Mouse (Mus musculus) G1E-ER4 (cell line): ENCODE data around the gene Manbal. TPM values are rescaled to one million over a fixed set of nuclear protein-coding genes. Genes with fewer than 3 reads are reported as not detected.

ENCODE experiments used
- GATA1 ChIP-seq: IDR thresholded peaks from one replicate; pipeline ENCODE4 v1.8.0; 2012; ENCODE audit warnings: low read length, inconsistent platforms
- polyA plus RNA-seq: library from polyadenylated mRNA; stranded (reverse); fragments of >175 nt; gene quantifications from 2 replicates; pipeline ENCODE4 v1.2.3, GENCODE M21; 2012

The Manbal gene
- polyA plus RNA-seq, 1 experiment = 67.0 TPM

DNA sequence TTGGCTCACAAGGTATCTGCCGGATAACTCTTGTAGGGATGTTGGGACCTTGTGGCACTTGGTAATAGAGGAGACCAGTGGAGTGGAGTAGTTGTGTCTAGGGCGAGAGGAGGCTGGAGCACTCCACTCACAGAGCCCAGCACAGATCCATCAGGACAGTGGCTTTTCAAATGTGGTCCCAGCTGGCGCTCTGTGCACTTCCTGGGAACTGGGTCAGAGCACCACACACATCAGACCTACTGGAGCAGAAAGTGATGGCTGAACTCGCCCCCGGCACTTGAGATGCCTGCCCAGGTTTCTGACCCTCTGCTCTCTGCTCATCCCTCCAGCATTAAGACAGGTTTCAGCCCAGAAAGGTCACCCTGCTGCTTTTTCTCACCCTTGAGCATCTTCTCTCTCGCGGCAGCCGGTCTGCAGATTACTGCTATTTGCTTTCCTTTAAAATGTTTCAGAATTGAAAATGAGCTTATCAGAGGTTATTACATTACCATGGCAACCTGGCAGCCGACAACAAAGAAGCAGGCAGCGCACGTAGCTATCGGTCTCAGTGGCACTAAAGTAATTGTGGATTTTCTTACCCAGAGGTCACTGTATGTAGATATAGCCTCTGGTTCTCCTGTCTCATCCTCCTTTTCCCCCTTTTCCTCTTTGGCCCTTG, 18.1 kb upstream of the Manbal start:
- no peak for TF ChIP-seq GATA1

DNA sequence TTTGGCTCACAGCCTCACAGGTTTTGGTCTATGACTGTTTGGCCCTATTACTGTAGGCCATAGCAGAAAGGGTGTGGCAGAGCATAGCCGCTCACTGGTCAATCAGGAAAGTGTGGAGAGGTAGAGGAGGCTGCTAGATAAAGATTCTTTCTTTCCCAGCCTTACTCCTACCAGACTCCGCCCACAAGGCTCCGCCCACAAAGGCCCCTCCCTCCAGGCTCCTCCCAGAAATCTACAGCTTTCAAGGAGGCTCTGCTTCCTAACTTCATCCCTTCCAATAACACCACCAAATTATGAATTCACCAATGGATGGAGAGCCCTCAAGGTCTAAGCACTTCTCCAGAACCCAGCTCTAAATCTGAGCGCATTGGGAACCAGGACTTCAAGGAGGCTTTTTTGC, 14.2 kb upstream of the Manbal start:
- no peak for TF ChIP-seq GATA1

DNA sequence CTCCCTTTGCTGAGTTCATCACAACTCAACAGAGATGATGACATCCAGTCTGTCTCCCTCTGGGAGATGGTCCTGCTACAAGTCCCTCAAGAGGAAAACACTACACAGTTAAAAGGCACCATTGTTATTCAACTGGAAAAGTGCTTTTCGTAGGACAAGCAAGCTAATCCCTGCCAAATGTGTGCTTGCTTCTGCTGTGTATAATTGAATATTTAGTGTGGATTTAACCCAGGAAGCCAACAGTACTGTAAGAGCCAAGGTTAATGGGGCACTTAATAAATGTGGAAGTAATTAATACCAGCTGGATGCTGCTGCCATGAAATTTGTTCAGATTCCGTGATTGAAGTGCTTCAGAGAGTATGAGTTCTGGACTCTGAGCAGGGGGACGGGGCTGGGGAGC, 13.3 kb upstream of the Manbal start:
- TF ChIP-seq GATA1 = no peak

DNA sequence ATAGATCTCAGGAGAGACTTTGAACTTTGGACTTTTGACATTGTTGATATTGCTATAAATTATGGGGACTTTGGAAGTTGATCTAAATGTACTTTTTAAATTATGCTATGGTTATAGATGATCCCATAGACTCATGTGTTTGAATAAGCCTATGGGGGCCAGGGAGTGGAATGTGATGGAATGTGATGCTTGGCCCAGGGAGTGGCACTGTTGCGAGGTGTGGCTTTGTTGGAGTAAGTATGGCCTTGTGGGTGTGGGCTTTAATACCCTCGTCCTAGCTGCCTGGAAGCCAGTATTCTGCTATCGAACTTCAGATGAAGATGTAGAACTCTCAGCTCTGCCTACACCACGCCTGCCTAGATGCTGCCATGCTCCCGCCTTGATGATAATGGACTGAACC, 7.4 kb upstream of the Manbal start:
- TF ChIP-seq GATA1 = no peak

DNA sequence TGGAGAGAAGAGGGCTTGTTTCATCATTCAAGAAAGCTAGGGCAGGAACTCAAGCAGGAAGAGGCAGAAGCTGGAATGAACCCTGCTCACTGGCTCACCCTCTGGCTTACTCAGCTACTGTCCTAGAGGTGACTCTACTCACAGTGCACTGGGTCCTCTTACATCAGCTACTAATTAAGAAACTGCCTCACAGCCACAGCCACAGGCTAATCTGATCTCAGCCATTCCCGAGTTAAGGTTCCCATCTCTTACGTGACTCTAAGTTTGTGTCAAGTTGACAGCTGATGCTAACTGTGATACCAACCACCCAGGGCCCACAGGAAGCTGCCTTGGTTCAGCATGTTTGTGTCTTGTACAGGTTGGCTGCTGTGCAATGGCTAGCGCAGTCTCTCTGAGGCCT, 4.4 kb upstream of the Manbal start:
- no peak for TF ChIP-seq GATA1

DNA sequence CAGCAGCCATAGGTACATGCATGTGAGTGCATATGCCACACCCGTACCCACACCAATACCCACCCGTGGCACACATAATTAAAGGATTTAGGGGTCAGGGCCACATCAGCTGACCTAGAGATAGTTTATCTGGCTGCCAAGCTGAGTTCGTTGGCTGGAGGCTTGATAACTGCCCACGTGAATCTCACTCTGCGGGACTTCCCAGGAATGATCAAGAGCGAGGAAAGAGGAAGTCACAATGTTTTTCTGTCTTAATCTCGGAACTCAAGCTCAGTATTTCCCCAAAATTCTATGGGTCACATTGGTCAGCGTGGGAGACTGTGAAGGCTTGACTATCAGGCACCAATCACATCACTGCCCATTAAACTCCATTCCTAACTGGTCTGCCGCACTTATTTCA, 632 bp upstream of the Manbal start:
- TF ChIP-seq GATA1 = peak; percentile 54

DNA sequence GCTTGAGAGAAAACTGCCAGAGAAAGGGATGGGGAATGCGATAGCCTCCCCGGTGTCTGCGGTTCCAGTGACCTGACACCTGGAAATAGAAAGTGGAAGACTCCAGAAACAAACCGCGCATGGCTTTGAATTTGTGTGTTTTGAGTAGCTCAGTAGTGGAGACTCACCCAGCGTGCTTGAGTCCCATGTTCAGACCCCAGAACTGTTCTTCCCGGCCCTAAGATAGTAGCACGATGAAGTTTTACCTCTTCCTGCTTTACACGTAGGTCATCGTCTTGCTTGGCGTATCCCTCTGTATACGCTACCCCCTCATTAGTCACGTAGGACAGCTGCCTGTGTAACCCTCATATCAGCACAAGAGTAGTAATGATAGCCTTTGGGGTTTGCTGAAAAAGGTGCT, 597 bp downstream of the Manbal start:
- TF ChIP-seq GATA1 = no peak

DNA sequence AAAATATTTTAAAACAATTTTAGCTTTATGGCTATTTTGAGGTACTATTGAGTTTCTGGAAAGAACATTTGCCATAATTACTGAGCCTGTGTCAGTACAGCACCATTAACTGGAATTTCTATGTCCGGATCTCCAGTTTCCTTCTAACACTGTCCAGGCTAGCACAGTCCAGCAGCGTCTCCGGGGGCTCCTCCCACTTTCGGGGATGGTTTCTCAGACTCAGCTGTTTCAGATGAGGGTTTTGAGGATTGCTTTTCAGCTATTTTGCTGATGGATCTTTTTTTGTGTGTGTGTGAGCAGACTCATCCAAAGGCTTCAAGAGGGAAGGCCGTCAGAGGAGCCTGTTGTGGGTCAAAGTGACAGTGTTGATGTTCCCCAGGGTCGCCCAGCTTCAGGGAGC, 4.3 kb downstream of the Manbal start:
- no peak for TF ChIP-seq GATA1

DNA sequence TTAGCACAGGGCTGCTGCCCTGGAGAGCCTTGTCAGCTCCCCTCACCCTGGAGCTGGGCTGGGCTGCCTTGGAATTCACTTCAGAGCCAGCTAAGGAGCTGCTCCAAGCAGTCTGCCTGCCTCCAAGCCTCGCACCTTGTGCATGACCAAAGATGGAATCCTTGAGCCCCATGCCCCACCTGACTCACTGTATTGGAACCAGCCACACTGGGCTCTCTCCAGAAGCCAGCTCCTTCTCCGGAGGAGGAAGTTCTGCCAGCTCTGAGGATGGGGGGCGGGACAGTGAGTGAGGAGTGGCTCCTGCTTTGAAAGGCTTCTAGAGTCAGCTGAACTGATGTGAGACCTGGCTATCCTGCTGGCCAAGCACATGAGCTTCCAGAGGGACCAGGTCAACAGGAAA, 6.3 kb downstream of the Manbal start:
- no peak for TF ChIP-seq GATA1

DNA sequence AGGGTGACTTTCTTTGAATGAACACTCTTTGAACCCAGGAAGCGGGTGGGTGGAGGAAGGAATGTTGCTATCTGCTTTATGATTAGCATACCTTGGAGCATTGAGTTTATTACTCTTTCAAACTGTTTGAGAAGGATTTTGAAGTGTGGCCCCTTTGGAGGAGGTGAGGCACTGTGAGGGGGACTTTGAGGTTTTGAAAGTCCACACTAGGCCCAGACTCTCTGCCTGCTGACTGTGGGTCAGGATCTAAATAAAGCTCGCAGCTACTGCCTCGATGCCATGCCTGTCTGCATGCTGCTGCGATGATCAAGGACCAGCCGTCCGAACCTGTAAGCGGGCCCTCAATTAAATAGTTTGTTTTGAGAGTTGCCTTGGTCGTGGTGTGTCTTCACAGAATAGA, 7.7 kb downstream of the Manbal start:
- no peak for TF ChIP-seq GATA1

DNA sequence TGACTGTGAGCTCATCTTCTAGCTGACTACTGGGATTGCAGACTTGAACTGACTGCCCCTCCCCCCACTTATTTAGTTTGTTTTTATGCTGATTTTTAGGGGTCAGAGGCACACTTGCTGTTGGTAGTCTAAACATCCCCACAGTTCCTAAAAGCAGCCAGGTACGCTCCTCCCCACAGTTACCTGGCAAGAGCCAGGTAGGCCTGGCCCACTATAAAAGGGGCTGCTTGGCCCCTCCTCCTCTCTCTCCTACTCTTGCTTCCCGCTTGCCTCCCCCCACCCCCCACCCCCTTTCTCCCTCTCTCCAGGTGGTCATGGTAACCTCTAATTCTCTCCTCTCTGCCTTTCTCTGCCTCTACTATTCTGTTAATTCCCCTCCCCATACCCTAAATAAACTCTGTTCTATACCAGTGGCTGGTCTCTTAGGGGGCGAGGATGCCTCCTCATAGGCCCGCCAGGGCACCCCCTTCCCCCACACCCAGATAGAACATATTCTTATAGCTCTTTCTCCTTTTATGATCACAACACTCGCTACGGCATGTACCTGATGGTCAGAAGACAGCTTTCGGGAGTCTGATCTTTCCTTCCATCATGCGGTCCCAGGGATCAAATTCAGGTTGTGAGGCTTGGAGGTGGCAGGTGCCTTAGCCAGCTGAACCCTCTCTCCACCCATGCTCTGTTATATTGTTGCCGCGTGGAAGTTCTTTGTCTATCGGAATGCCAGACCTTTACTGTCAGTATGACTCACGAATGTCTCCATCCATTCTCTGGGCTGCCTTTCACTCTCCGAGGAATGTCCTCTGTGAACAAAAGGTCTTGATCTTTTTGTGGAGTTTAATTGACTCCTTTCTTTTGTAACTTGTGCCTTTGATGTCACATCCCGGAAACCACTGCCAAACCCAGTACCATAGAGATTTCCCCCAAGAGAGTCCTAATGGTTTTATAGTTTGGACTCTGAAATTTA, 8.7 kb downstream of the Manbal start:
- TF ChIP-seq GATA1 = no peak

DNA sequence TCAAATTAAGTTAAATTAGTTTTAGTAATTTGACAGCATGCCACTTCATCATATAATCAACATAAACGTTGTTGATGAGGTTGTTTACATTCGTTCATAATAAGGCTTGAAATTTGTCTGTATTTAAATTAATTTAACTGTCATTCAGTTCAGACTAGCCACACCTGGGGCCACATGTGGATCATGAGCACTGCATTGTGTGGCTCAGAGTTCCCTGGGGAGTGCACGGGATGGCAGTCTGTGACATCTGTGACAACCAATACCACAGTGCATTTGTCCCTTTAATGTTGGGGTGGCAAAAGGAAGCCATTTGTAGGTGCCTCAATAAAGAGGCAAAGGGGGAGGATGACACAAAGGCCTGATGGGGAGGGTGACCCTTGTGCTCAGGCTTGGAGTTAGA, 9.6 kb downstream of the Manbal start:
- TF ChIP-seq GATA1 = no peak

DNA sequence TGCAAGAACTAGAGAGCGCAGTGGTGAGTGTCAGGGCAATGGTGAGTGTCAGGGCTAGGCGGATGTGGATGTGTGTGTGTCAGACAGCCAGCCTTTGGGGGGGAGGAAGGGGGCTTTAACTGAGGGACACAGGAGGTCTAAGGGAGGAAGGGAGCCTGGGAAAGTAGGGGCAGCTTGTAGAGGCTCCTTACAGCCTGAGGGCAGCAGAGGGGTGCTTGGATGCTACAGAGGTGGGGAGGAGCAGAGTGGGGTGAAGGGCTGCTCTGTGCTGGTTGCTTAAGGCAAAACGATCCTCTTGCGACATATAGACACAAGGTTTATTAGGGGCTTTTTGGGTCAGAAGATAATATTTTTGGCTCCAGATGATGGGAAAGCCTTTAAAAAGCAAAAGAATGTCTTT, 17.4 kb downstream of the Manbal start:
- no peak for TF ChIP-seq GATA1

DNA sequence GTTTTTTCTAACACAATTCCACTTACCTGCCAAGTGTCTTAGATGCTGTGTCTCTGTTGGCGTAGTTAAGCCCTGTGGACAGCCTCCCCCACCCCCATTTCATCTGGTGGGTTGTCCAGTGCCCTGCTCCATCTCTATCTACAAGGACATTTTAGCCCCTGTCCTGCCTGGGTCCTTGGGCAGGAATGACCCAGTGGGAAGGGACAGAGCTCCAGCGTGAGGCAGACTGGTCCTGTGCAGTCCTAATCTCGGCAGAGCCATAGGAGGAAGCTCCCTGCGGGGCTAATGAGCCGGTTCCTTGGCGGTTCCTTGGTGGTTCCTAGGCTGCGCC, 22.2 kb downstream of the Manbal start:
- TF ChIP-seq GATA1 = no peak

DNA sequence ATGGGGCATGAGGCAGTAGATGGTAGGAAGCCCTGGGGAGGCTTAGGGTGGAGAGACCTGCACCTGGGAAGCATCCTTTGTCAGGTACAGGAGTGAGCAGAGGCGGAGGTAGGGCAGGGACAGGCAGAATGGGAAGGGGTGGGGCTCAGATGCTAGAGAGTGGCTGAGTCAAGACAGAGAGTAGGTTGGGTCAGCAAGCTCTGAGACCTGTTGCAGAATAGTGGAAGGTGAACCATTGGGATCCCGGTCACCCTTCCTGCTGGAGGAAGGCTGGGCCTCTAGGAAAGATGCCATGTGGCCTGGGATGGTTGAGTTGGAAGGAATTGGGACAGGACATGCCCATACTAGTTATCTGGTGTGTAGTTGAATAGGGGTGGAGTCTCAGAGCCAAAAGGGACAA, 24.9 kb downstream of the Manbal start:
- TF ChIP-seq GATA1 = no peak

DNA sequence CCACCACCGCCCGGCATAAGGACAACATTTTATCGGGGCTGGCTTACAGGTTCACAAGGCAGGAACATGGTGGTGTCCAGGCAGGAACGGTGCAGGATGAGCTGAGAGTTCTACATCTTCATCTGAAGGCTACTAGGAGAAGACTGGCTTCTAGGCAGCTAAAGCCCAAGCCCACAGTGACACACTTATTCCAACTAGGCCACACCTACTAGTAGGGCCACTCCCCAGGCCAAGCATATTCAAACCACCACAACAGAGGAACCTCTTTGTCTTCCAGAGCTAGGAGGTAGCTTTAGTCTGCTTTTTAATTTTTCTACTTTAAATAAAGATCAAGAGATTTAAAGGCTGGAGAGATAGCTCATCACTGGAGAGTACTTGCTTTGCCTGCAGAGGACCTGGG, 26.2 kb downstream of the Manbal start:
- no peak for TF ChIP-seq GATA1

DNA sequence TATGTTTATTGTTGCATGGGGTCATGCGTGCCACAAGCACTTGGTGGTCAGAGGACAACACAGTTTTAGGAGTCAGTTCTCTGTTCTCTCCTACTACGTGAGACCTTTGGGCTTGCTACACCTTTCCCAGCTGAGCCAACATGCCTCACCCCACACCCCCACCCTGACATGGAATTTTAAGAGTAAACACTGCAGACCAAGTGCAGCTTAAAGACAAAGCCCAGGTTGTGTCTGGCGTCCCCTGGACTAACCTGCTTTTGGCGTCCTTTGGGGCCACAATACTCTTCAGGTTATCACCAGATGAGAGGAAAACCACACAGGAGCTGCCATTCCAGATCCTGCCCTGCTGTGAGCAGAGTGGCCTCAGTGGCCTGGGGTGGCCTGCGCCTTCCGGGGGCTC, 27.5 kb downstream of the Manbal start:
- TF ChIP-seq GATA1 = no peak
